Mouse (Mus musculus) hindbrain, embryonic 12.5 days (tissue): ENCODE measurements around the gene Hist1h2bk. TPM values are rescaled to one million over a fixed set of nuclear protein-coding genes. Genes with fewer than 3 reads are reported as not detected.

ENCODE experiments used
- ATAC-seq: fragments of 200-750 bp; cut with Nextera tagmentation; 2 replicates; pipeline ENCODE4 v1.8.0; 2017; ENCODE audit warnings: moderate TSS enrichment; ENCODE audit not compliant: low FRiP score
- H3K27ac ChIP-seq: fragments of 300-500 bp; sonication (generic); 2 replicates; pipeline ENCODE4 v1.5.1; 2016; ENCODE audit warnings: mild to moderate bottlenecking
- H3K27me3 ChIP-seq: fragments of 300-500 bp; sonication (generic); 2 replicates; pipeline ENCODE4 v1.6.1; 2016; ENCODE audit warnings: mild to moderate bottlenecking
- H3K36me3 ChIP-seq: fragments of 300-500 bp; sonication (generic); 2 replicates; pipeline ENCODE4 v1.6.1; 2016; ENCODE audit warnings: mild to moderate bottlenecking
- H3K4me1 ChIP-seq: fragments of 300-500 bp; sonication (generic); 2 replicates; pipeline ENCODE4 v1.6.1; 2016
- H3K4me2 ChIP-seq: fragments of 300-500 bp; sonication (generic); replicated peaks from 2 replicates; pipeline ENCODE4 v1.6.1; 2016; ENCODE audit warnings: mild to moderate bottlenecking
- H3K4me3 ChIP-seq: fragments of 300-500 bp; sonication (generic); 2 replicates; pipeline ENCODE4 v1.5.1; 2016; ENCODE audit warnings: mild to moderate bottlenecking
- H3K9ac ChIP-seq: fragments of 300-500 bp; sonication (generic); 2 replicates; pipeline ENCODE4 v1.6.1; 2016; ENCODE audit warnings: mild to moderate bottlenecking, moderate library complexity
- H3K9me3 ChIP-seq: fragments of 300-500 bp; sonication (generic); replicated peaks from 2 replicates; pipeline ENCODE4 v1.6.1; 2016; ENCODE audit warnings: mild to moderate bottlenecking
- WGBS: fragments of 180-500 bp; shearing (Covaris S2); methylation state at CpG from one replicate; pipeline ENCODE4 v1.1.7; 2016; 5-methylcytosine and 5-hydroxymethylcytosine counted together
- polyA plus RNA-seq: library from polyadenylated mRNA; unstranded; fragments of >200 nt; fragmentation: Nextera tagmentation; extraction: Ambion mirVana; gene quantifications from 2 replicates; pipeline ENCODE4 v1.2.1, GENCODE M21; 2016

The Hist1h2bk gene
- polyA plus RNA-seq, 1 experiment from 2014 or later = 9.1 TPM

DNA sequence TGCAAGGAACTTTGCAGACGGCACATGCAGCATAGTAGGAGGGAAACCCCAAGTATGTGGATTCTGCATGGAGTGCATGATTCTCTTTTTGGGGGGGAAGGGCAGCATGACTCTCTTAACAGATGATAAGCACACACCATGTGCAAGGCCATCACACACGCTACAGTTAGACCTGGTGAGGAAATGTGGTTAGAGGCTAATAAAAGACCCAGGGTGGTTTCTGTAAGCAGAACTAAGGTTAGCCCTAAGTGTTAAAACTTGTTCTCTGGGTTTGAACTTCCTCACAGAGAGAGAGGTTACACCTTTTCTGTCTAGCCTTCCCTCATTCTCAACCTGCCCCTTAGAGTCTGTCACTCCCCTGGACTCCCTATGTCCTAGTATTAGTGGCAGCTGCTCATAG, 34.3 kb upstream of the Hist1h2bk start:
- peaks cover 17% of the 10 kb centered on the region for H3K4me1 ChIP-seq
- H3K27ac ChIP-seq = no peak overlapping the region
- H3K9me3 ChIP-seq = no peaks in the 10 kb centered on the region
- peaks cover 99% of the 10 kb centered on the region for H3K27me3 ChIP-seq
- H3K4me2 ChIP-seq = no peak overlapping the region
- H3K4me3 ChIP-seq = no peak overlapping the region
- ATAC-seq = no peak
- H3K36me3 ChIP-seq = no peaks in the 10 kb centered on the region
- H3K9ac ChIP-seq = no peak overlapping the region
- 46% methylated on average over 2 of the region's 2 CpGs for WGBS

DNA sequence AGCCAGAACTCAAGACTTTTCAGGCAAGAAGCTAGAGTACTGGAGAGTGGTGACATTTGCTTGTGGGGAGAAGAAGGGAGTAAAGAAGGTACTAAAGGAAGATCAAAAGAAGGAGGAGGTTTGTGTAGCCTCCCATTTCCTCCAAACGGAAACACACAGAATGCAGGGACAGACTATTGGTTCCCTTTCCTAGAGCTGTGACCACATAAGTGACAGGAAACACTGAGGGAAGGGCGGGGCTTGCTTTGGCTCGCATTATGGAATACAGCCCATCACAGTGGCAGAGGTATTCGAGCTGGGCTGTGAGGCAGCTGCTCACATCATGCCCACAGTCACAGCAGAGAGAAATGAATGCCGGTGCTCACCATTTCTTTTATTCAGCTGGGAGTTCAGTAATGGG, 33.8 kb upstream of the Hist1h2bk start:
- H3K9me3 ChIP-seq = no peaks in the 10 kb centered on the region
- peaks cover 99% of the 10 kb centered on the region for H3K27me3 ChIP-seq
- WGBS = 29% methylated on average over 5 of the region's 5 CpGs
- ATAC-seq = no peak
- H3K4me2 ChIP-seq = no peak overlapping the region
- H3K36me3 ChIP-seq = no peaks in the 10 kb centered on the region
- no peak overlapping the region for H3K9ac ChIP-seq
- no peak overlapping the region for H3K27ac ChIP-seq
- H3K4me3 ChIP-seq = no peak overlapping the region
- H3K4me1 ChIP-seq = peaks cover 18% of the 10 kb centered on the region

DNA sequence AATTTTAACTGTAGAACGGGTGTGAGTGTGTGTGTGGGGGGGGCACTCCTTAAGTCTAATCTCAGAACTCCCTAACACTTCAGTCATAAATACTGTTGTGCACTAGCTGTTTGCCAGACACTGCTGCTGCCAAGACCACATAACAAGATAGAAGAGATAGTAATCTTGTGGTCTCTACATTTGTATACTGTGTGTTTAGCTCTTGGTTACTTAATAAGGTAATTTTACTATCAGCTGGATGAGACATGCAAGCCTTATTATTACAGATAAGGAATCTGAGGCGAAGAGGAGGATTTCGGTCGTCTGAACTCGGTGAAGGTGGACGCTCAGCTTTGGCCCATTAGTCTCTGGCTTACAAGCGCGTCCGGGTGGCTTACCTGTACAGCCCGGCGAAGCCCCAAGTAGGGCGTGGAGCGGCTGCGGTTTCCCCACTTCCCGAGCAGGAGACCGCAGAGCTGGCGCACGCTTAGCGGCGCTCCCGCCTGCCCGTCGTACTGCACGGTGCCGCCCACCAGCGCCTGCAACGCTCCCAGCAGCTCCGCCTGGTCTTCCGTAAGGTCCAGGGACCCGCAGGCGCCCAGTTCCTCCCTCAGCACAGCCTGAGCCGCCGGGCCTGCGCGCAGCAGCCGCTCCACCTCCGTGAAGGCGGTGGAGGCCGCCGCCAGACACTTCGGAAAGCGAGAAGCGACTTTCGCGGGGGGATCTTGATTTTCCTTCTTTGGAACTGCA, 29.9 kb upstream of the Hist1h2bk start:
- Histone ChIP-seq H3K4me3 (peak overlapping the region; percentile 46), H3K27me3 (peaks cover 100% of the 10 kb centered on the region), H3K4me2 (peak overlapping the region; percentile 81), H3K36me3 (no peaks in the 10 kb centered on the region), H3K9me3 (no peaks in the 10 kb centered on the region), H3K9ac (no peak overlapping the region), H3K4me1 (peaks cover 16% of the 10 kb centered on the region), H3K27ac (no peak overlapping the region)
- under 1% methylated on average over 45 of the region's 45 CpGs for WGBS
- peak; percentile 69; the same call in 1 of the 2 replicates for ATAC-seq

DNA sequence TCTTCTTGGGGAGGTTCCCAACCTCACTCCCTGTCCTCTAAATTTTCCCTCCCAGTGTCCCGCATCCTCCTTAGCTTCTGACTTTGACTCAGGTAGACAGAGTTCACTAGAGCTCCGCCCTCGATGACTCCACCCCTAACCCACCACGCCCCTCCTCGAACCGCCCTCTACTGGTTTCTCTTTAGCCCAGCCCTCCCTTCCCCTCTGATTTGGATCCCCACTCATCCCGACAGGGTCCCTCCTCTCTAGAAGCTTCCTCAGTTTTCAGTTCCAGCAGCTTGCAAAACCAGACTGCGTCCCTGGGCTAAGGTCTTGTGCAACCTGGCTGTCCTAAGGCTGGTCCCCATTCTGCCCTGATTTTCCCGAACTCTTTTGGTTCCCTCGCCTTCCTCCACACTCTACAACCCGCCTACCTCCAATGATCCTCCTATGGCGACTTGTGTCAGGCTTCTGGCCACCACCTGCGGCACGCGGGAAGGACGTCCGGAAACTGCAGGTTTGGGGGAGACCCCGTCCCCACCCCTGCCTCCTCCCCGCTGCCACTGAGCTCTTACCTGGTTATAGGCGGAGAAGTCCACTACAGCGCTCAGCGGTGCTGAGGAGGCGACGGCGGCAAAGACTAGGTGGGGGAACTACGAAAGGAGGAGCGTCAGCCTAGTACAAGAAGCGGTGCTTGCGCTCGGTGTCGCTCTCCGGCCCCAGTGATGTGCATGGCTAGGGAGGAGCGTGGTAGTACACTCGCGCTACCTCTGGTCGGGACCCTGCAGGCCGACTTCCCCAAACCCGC, 29.1 kb upstream of the Hist1h2bk start:
- Histone ChIP-seq H3K9ac (no peak overlapping the region), H3K9me3 (no peaks in the 10 kb centered on the region), H3K36me3 (no peaks in the 10 kb centered on the region), H3K27me3 (peaks cover 100% of the 10 kb centered on the region), H3K4me3 (peak overlapping the region; percentile 46), H3K4me2 (peak overlapping the region; percentile 81), H3K27ac (no peak overlapping the region), H3K4me1 (peaks cover 16% of the 10 kb centered on the region)
- WGBS = under 1% methylated on average over 38 of the region's 38 CpGs
- peak; percentile 69; the same call in 1 of the 2 replicates for ATAC-seq

DNA sequence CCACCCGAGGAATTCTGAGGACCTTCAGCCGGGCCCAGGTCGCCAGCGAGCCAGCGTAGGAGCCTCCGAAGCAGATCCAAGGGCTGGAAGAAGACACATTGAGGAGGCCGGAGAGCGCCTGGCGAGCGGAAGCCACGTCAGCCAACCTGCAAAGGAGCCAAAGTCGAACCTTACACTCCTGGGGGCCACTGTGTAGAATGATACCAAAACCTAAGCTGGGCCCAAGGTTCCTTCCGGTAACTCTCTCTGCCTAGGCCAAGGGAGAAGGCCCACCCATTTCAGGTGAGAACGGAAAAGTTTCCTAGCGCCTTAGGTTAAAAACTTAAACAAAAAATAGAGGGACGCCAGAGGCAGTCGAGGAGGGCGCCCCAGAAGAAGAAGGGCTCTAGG, 28.6 kb upstream of the Hist1h2bk start:
- peak overlapping the region; percentile 46 for H3K4me3 ChIP-seq
- H3K9me3 ChIP-seq = no peaks in the 10 kb centered on the region
- H3K9ac ChIP-seq = no peak overlapping the region
- H3K4me2 ChIP-seq = peak overlapping the region; percentile 81
- peaks cover 16% of the 10 kb centered on the region for H3K4me1 ChIP-seq
- H3K36me3 ChIP-seq = no peaks in the 10 kb centered on the region
- no peak for ATAC-seq
- H3K27ac ChIP-seq = no peak overlapping the region
- 2% methylated on average over 18 of the region's 18 CpGs for WGBS
- peaks cover 98% of the 10 kb centered on the region for H3K27me3 ChIP-seq

DNA sequence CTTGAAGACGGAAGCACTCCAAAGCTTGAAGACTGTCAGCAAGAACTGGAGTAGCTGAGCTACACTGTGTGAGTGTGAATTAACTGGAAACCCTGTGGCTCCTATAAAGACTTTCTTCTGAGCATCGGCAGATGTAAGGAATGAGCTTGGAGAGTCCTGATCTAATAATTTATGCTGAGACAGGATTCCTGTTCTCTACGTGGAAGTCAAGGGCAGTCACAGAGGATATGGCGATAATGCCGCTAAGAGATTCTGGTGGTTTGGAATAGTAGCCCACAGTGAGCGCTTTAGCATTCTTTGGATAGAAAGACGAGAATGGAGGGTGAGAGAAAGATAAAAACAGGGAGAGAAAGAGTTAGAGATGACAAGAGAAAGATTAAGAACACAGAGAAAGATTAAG, 27.8 kb upstream of the Hist1h2bk start:
- Histone ChIP-seq H3K9ac (no peak overlapping the region), H3K4me1 (peaks cover 16% of the 10 kb centered on the region), H3K4me2 (no peak overlapping the region), H3K27me3 (peaks cover 98% of the 10 kb centered on the region), H3K4me3 (no peak overlapping the region), H3K36me3 (no peaks in the 10 kb centered on the region), H3K27ac (no peak overlapping the region), H3K9me3 (no peaks in the 10 kb centered on the region)
- ATAC-seq = no peak
- 48% methylated on average over 7 of the region's 7 CpGs for WGBS

DNA sequence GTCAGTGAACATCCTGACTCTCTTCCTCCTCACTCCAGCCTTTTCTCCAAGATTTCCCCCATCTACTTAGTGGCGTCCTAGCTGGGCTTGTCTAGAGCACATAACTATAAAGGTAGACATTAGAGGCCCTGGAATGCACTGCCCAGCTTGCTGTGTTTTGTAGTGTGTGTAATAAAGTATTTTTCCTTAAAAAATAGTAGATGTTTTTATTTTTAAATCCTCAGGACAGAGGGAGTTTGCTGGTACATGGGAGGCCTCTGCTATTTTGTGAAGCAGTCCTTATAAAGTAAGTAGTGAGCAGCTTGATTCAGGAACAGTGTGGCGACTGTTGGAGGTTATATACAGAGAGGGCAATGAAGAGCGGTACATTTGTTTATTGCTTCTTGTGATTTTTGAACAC, 27.0 kb upstream of the Hist1h2bk start:
- Histone ChIP-seq H3K9ac (no peak overlapping the region), H3K4me2 (no peak overlapping the region), H3K4me1 (peaks cover 16% of the 10 kb centered on the region), H3K9me3 (no peaks in the 10 kb centered on the region), H3K4me3 (no peak overlapping the region), H3K27ac (no peak overlapping the region), H3K27me3 (peaks cover 96% of the 10 kb centered on the region), H3K36me3 (no peaks in the 10 kb centered on the region)
- no peak for ATAC-seq
- 80% methylated on average over 3 of the region's 3 CpGs for whole genome bisulfite sequencing

DNA sequence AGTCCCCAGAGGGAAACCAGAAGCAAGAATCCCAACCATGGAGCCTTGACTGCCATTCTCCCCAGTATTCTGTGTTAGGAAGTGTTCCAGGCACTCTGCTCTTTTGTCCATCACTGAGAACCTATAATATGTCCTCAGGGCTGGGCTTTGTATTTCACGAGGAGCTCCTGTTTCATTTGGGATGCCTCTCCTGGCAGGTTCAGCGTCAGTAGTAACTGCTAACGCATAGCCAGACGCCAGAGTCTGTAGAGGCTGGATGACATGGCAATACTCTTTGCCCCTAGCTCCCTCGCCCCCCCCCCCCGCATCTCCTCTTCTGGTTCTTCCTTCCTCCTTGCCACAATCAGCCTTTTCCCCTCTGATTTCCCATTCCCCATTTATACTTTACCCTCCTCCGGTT, 26.0 kb upstream of the Hist1h2bk start, which contains the start of gene Prss16:
Gene Prss16, minus strand, starts transcription at position 101 of the 400 bp plus-strand sequence.
- H3K4me1 ChIP-seq = peaks cover 16% of the 10 kb centered on the region
- H3K27ac ChIP-seq = no peak within 1 kb of the TSS
- H3K4me2 ChIP-seq = no peak within 1 kb of the TSS
- no peaks in the 10 kb centered on the region for H3K36me3 ChIP-seq
- peaks cover 96% of the 10 kb centered on the region for H3K27me3 ChIP-seq
- 35% methylated on average over 7 of the region's 7 CpGs for WGBS
- no peak for ATAC-seq
- no peak within 1 kb of the TSS for H3K4me3 ChIP-seq
- no peak within 1 kb of the TSS for H3K9ac ChIP-seq
- H3K9me3 ChIP-seq = no peaks in the 10 kb centered on the region

DNA sequence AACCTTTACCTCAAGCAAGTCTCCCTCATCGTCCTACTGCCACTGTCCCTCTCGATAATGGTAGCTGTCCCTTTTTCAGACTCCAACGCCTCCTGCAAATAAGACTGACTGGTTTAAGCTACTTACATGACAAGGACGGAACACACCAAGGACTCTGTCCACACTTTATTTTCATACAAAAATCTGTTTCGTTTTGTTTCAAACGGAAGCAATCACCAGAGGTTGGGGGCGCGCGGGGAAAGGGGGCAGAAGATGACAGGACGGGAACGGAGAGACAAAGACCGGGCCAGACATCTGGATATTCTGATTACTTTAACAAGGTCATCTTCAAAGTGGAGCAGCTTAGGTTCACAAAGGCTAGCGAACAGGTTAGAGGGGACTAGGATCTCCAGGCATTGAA, 22.0 kb upstream of the Hist1h2bk start:
- Histone ChIP-seq H3K9ac (no peak overlapping the region), H3K27ac (no peak overlapping the region), H3K36me3 (no peaks in the 10 kb centered on the region), H3K4me3 (no peak overlapping the region), H3K4me2 (no peak overlapping the region), H3K27me3 (peaks cover 82% of the 10 kb centered on the region), H3K9me3 (no peaks in the 10 kb centered on the region), H3K4me1 (no peaks in the 10 kb centered on the region)
- ATAC-seq = no peak
- 16% methylated on average over 13 of the region's 13 CpGs for WGBS

DNA sequence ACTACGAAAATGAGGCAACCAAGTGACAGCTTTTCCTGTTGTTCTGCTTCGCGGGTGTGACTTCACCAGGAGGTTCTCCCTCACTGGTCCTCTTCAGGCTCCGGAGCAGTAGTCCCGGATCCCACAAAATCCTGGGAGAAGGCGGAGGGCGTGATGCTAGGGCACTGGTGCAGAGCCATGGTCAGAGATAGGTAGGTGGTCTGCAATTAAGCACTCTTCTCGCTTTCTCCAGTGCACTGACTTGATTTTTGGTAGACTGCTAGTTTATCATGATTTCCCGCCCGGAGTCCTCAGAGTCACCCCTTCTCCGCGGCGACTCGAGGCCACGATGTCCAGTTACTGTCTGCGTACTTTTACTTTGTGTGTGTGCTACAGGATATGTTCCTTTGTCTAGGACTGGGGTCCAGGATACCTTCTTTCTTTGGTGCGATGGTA, 21.2 kb upstream of the Hist1h2bk start:
- no peaks in the 10 kb centered on the region for H3K4me1 ChIP-seq
- 0 out of 2 replicates have a peak overlapping the region, but pooled peaks have one; percentile 7 for H3K4me3 ChIP-seq
- H3K4me2 ChIP-seq = peak overlapping the region; percentile 15; the same call in 1 of the 2 replicates
- WGBS = 14% methylated on average over 17 of the region's 17 CpGs
- no peaks in the 10 kb centered on the region for H3K9me3 ChIP-seq
- H3K27ac ChIP-seq = no peak overlapping the region
- no peak overlapping the region for H3K9ac ChIP-seq
- H3K36me3 ChIP-seq = no peaks in the 10 kb centered on the region
- H3K27me3 ChIP-seq = peaks cover 82% of the 10 kb centered on the region
- no peak for ATAC-seq

DNA sequence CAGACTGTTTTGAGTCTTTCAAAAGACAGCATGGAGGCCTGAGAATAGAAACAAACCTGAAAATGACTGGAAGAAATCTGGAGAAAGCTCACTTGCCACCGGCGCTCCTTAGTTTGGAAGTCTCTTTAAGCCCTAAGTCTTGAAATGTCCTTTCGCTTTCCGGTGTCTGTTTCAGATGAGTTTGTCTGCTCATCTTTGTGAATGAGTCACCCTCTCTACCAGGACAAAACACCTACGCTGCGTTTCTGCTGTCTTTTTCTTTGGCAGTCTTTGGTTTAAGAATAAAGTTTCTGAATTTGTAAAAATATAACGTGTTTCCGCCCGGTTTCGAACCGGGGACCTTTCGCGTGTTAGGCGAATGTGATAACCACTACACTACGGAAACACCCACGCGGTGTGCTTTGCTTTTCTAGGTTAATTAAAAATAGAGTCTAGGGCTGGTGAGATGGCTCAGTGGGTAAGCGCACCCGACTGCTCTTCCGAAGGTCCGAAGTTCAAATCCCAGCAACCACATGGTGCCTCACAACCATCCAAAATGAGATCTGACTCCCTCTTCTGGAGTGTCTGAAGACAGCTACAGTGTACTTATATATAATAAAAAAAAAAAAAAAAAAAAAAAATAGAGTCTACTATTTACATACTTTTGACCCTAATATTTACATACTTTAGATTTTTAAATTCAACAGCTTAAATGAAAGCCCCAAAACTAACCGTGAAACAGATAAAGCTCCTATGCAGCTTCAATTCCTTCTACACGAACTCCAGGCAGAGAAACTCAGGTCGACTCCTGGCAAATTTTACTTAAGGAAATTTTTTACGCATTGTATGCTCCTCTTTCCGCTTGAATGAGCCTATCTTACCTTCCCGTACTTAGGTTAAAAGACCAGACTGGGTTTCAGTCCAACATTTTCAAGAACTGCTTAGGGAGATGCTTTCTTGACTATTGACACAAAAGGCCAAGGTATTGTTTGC, 19.9 kb upstream of the Hist1h2bk start:
- H3K4me1 ChIP-seq = no peaks in the 10 kb centered on the region
- WGBS = 15% methylated on average over 27 of the region's 27 CpGs
- H3K27me3 ChIP-seq = peaks cover 75% of the 10 kb centered on the region
- H3K27ac ChIP-seq = no peak overlapping the region
- no peak overlapping the region for H3K4me3 ChIP-seq
- no peak overlapping the region for H3K9ac ChIP-seq
- H3K36me3 ChIP-seq = no peaks in the 10 kb centered on the region
- H3K9me3 ChIP-seq = no peaks in the 10 kb centered on the region
- ATAC-seq = no peak
- no peak overlapping the region for H3K4me2 ChIP-seq
